Mouse (Mus musculus) limb, embryonic 15.5 days (tissue): ENCODE data around the gene 5330417C22Rik. TPM values are rescaled to one million over a fixed set of nuclear protein-coding genes. Genes with fewer than 3 reads are reported as not detected.
A peak's percentile ranks its signal among the peaks of the same experiment; 100 is the strongest.
"Not testable (repeated sequence)": the region's sequence is repeated elsewhere in the genome, so short reads cannot be mapped to it uniquely, and the experiment has no call there.

Experiments used
- ATAC-seq: fragments of 200-750 bp; cut with Nextera tagmentation; 2 replicates; pipeline ENCODE4 v1.8.0; 2017; ENCODE audit warnings: low read depth, moderate TSS enrichment; ENCODE audit not compliant: insufficient number of reproducible peaks, low FRiP score, low TSS enrichment
- H3K27ac ChIP-seq: fragments of 300-500 bp; sonication (generic); 2 replicates; pipeline ENCODE4 v1.5.1; 2015; ENCODE audit warnings: moderate library complexity, mild to moderate bottlenecking, inconsistent platforms
- H3K27me3 ChIP-seq: fragments of 300-500 bp; sonication (generic); 2 replicates; pipeline ENCODE4 v1.6.1; 2015; ENCODE audit warnings: inconsistent platforms
- H3K36me3 ChIP-seq: fragments of 300-500 bp; sonication (generic); 2 replicates; pipeline ENCODE4 v1.6.1; 2015; ENCODE audit warnings: inconsistent platforms
- H3K4me1 ChIP-seq: fragments of 300-500 bp; sonication (generic); 2 replicates; pipeline ENCODE4 v1.6.1; 2015; ENCODE audit warnings: inconsistent platforms
- H3K4me2 ChIP-seq: fragments of 300-500 bp; sonication (generic); 2 replicates; pipeline ENCODE4 v1.6.1; 2015; ENCODE audit warnings: mild to moderate bottlenecking, inconsistent platforms
- H3K4me3 ChIP-seq: fragments of 300-500 bp; sonication (generic); 2 replicates; pipeline ENCODE4 v1.5.1; 2015; ENCODE audit warnings: mild to moderate bottlenecking, inconsistent platforms
- H3K9ac ChIP-seq: fragments of 300-500 bp; sonication (generic); 2 replicates; pipeline ENCODE4 v1.6.1; 2015; ENCODE audit warnings: inconsistent platforms
- H3K9me3 ChIP-seq: fragments of 300-500 bp; sonication (generic); 2 replicates; pipeline ENCODE4 v1.6.1; 2016; ENCODE audit warnings: inconsistent platforms
- WGBS: fragments of 180-500 bp; shearing (Covaris S2); methylation state at CpG from one replicate; pipeline ENCODE4 v1.1.7; 2015; 5-methylcytosine and 5-hydroxymethylcytosine counted together
- polyA plus RNA-seq: library from polyadenylated mRNA; unstranded; fragments of >200 nt; fragmentation: Nextera tagmentation; extraction: Ambion mirVana; gene quantifications from 2 replicates; pipeline ENCODE4 v1.2.1, GENCODE M21; 2015

5330417C22Rik gene
- polyA plus RNA-seq, 1 experiment from 2014 or later = 0.63 TPM

GRCm38 (mm10) chr3:108518276-108518675, 18.1 kb downstream of the 5330417C22Rik start:
- Histone ChIP-seq H3K4me3 (no peak overlapping the region), H3K36me3 (no peaks in the 10 kb centered on the region), H3K9ac (no peak overlapping the region), H3K4me1 (no peaks in the 10 kb centered on the region), H3K27ac (no peak overlapping the region), H3K4me2 (no peak overlapping the region), H3K27me3 (no peaks in the 10 kb centered on the region), H3K9me3 (no peaks in the 10 kb centered on the region)
- WGBS = 57% methylated on average over 4 of the region's 4 CpGs
- no peak for ATAC-seq

- ATAC-seq = no peak
- no peaks in the 10 kb centered on the region for H3K36me3 ChIP-seq
- H3K9ac ChIP-seq = no peak overlapping the region
- H3K27me3 ChIP-seq = no peaks in the 10 kb centered on the region
- peaks cover 15% of the 10 kb centered on the region for H3K4me1 ChIP-seq
- no peaks in the 10 kb centered on the region for H3K9me3 ChIP-seq
- no peak overlapping the region for H3K4me2 ChIP-seq
- 70% methylated on average over 3 of the region's 3 CpGs for WGBS
- H3K4me3 ChIP-seq = no peak overlapping the region
- no peak overlapping the region for H3K27ac ChIP-seq
These were observed 22.9 kb downstream of the 5330417C22Rik start for GRCm38 (mm10) chr3:108513465-108513864.

GRCm38 (mm10) chr3:108510716-108511483, 25.4 kb downstream of the 5330417C22Rik start:
- peaks cover 15% of the 10 kb centered on the region for H3K4me1 ChIP-seq
- 10% methylated on average over 9 of the region's 9 CpGs for WGBS
- H3K36me3 ChIP-seq = no peaks in the 10 kb centered on the region
- H3K27me3 ChIP-seq = no peaks in the 10 kb centered on the region
- no peak overlapping the region for H3K9ac ChIP-seq
- H3K27ac ChIP-seq = no peak overlapping the region
- no peak for ATAC-seq
- H3K9me3 ChIP-seq = no peaks in the 10 kb centered on the region
- H3K4me2 ChIP-seq = 0 out of 2 replicates have a peak overlapping the region, but pooled peaks have one; percentile 24
- H3K4me3 ChIP-seq = no peak overlapping the region

GRCm38 (mm10) chr3:108510156-108510555, 26.2 kb downstream of the 5330417C22Rik start:
- H3K27me3 ChIP-seq = no peaks in the 10 kb centered on the region; the same call in 1 of the 2 replicates
- H3K4me1 ChIP-seq = peaks cover 15% of the 10 kb centered on the region
- no peak overlapping the region for H3K4me3 ChIP-seq
- WGBS = 55% methylated on average over 2 of the region's 2 CpGs
- no peaks in the 10 kb centered on the region for H3K36me3 ChIP-seq
- no peak overlapping the region for H3K4me2 ChIP-seq
- H3K9ac ChIP-seq = no peak overlapping the region
- no peaks in the 10 kb centered on the region for H3K9me3 ChIP-seq
- H3K27ac ChIP-seq = no peak overlapping the region
- ATAC-seq = no peak

- no peak overlapping the region for H3K4me2 ChIP-seq
- WGBS = 42% methylated on average over 4 of the region's 4 CpGs
- peak overlapping the region; percentile 50; the same call in 1 of the 2 replicates for H3K27ac ChIP-seq
- no peak overlapping the region for H3K4me3 ChIP-seq
- no peaks in the 10 kb centered on the region for H3K9me3 ChIP-seq
- no peaks in the 10 kb centered on the region for H3K36me3 ChIP-seq
- peaks cover 15% of the 10 kb centered on the region for H3K4me1 ChIP-seq
- no peak overlapping the region for H3K9ac ChIP-seq
- no peak for ATAC-seq
- H3K27me3 ChIP-seq = no peaks in the 10 kb centered on the region; the same call in 1 of the 2 replicates
These were observed 27.4 kb downstream of the 5330417C22Rik start for GRCm38 (mm10) chr3:108508745-108509474.

- Histone ChIP-seq H3K9ac (no peak overlapping the region), H3K4me2 (no peak overlapping the region), H3K27me3 (peaks cover 3% of the 10 kb centered on the region; the same call in 1 of the 2 replicates), H3K27ac (no peak overlapping the region), H3K36me3 (no peaks in the 10 kb centered on the region), H3K4me3 (no peak overlapping the region), H3K9me3 (no peaks in the 10 kb centered on the region), H3K4me1 (peaks cover 5% of the 10 kb centered on the region; the same call in 1 of the 2 replicates)
- WGBS = 29% methylated on average over 4 of the region's 4 CpGs
- no peak for ATAC-seq
These were observed 32.4 kb downstream of the 5330417C22Rik start for GRCm38 (mm10) chr3:108503908-108504307.

- not testable (repeated sequence) for H3K36me3 ChIP-seq, H3K4me2 ChIP-seq, H3K27me3 ChIP-seq, H3K4me1 ChIP-seq, H3K9me3 ChIP-seq, ATAC-seq, H3K27ac ChIP-seq, H3K9ac ChIP-seq, H3K4me3 ChIP-seq
- WGBS = 33% methylated on average over 3 of the region's 3 CpGs
These were observed 34.9 kb downstream of the 5330417C22Rik start for GRCm38 (mm10) chr3:108501411-108501810.

GRCm38 (mm10) chr3:108499826-108500225, 36.5 kb downstream of the 5330417C22Rik start:
- WGBS = 53% methylated on average over 8 of the region's 8 CpGs
- Histone ChIP-seq H3K27me3 (0 out of 2 replicates have a peak, but pooled peaks cover 8% of the 10 kb centered on the region), H3K36me3 (no peaks in the 10 kb centered on the region), H3K4me1 (peaks cover 3% of the 10 kb centered on the region; the same call in 1 of the 2 replicates), H3K9ac (no peak overlapping the region), H3K4me3 (no peak overlapping the region), H3K27ac (no peak overlapping the region), H3K4me2 (no peak overlapping the region), H3K9me3 (no peaks in the 10 kb centered on the region)
- no peak for ATAC-seq

- no peak overlapping the region for H3K4me3 ChIP-seq
- peaks cover 3% of the 10 kb centered on the region; the same call in 1 of the 2 replicates for H3K4me1 ChIP-seq
- no peaks in the 10 kb centered on the region for H3K36me3 ChIP-seq
- H3K27ac ChIP-seq = no peak overlapping the region
- H3K4me2 ChIP-seq = no peak overlapping the region
- no peaks in the 10 kb centered on the region for H3K9me3 ChIP-seq
- no peak for ATAC-seq
- no peak overlapping the region for H3K9ac ChIP-seq
- H3K27me3 ChIP-seq = 0 out of 2 replicates have a peak, but pooled peaks cover 5% of the 10 kb centered on the region
- 39% methylated on average over 9 of the region's 9 CpGs for WGBS
These were observed 38.7 kb downstream of the 5330417C22Rik start for GRCm38 (mm10) chr3:108497602-108498001.

- Histone ChIP-seq H3K4me2 (no peak overlapping the region), H3K9ac (no peak overlapping the region)
- 29% methylated on average over 4 of the region's 4 CpGs for WGBS
These were observed 40.9 kb downstream of the 5330417C22Rik start for GRCm38 (mm10) chr3:108495486-108495885.

GRCm38 (mm10) chr3:108494861-108495474, 41.4 kb downstream of the 5330417C22Rik start:
- H3K27me3 ChIP-seq = 0 out of 2 replicates have a peak, but pooled peaks cover 5% of the 10 kb centered on the region
- WGBS = 66% methylated on average over 9 of the region's 9 CpGs

More at GRCm38 (mm10) chr3:108495486-108495885, 40.9 kb downstream of the 5330417C22Rik start:
- no peak for ATAC-seq
- H3K27me3 ChIP-seq = 0 out of 2 replicates have a peak, but pooled peaks cover 5% of the 10 kb centered on the region
- peaks cover 3% of the 10 kb centered on the region; the same call in 1 of the 2 replicates for H3K4me1 ChIP-seq
- no peaks in the 10 kb centered on the region for H3K36me3 ChIP-seq
- H3K9me3 ChIP-seq = no peaks in the 10 kb centered on the region
- no peak overlapping the region for H3K4me3 ChIP-seq
- H3K27ac ChIP-seq = no peak overlapping the region

More at GRCm38 (mm10) chr3:108494861-108495474, 41.4 kb downstream of the 5330417C22Rik start:
- H3K27ac ChIP-seq = no peak overlapping the region
- no peak overlapping the region for H3K9ac ChIP-seq
- H3K36me3 ChIP-seq = no peaks in the 10 kb centered on the region
- no peak for ATAC-seq
- H3K4me3 ChIP-seq = no peak overlapping the region
- H3K4me2 ChIP-seq = no peak overlapping the region
- no peaks in the 10 kb centered on the region for H3K9me3 ChIP-seq
- H3K4me1 ChIP-seq = peaks cover 3% of the 10 kb centered on the region; the same call in 1 of the 2 replicates
